Mouse (Mus musculus) stomach, embryonic 14.5 days (tissue): Measurements from ENCODE around the gene Egr2. TPM values are rescaled to one million over a fixed set of nuclear protein-coding genes. Genes with fewer than 3 reads are reported as not detected.

ENCODE experiments used
- ATAC-seq: fragments of 200-750 bp; cut with Nextera tagmentation; 2 replicates; pipeline ENCODE4 v1.8.0; 2017; ENCODE audit warnings: low read depth, moderate TSS enrichment; ENCODE audit not compliant: insufficient number of reproducible peaks, insufficient read depth, low FRiP score
- H3K27ac ChIP-seq: fragments of 300-500 bp; sonication (generic); 2 replicates; pipeline ENCODE4 v1.5.1; 2014; ENCODE audit warnings: mild to moderate bottlenecking, low read length, moderate library complexity, mixed read lengths
- H3K27me3 ChIP-seq: fragments of 300-500 bp; sonication (generic); 2 replicates; pipeline ENCODE4 v1.6.1; 2014; ENCODE audit warnings: low read length, control low read depth, mixed read lengths; ENCODE audit not compliant: control insufficient read depth, insufficient read depth
- H3K36me3 ChIP-seq: fragments of 300-500 bp; sonication (generic); 2 replicates; pipeline ENCODE4 v1.6.1; 2014; ENCODE audit warnings: mild to moderate bottlenecking, control low read depth, low read length, moderate library complexity, mixed read lengths; ENCODE audit not compliant: control insufficient read depth, insufficient read depth
- H3K4me1 ChIP-seq: fragments of 300-500 bp; sonication (generic); 2 replicates; pipeline ENCODE4 v1.6.1; 2014; ENCODE audit warnings: low read length, control low read depth, mixed read lengths; ENCODE audit not compliant: control insufficient read depth, insufficient read depth
- H3K4me2 ChIP-seq: fragments of 300-500 bp; sonication (generic); replicated peaks from 2 replicates; pipeline ENCODE4 v1.6.1; 2014; ENCODE audit warnings: low read depth, low read length, control low read depth
- H3K4me3 ChIP-seq: fragments of 300-500 bp; sonication (generic); 2 replicates; pipeline ENCODE4 v1.5.1; 2014; ENCODE audit warnings: low read depth, low read length, control low read depth
- H3K9ac ChIP-seq: fragments of 300-500 bp; sonication (generic); replicated peaks from 2 replicates; pipeline ENCODE4 v1.6.1; 2014; ENCODE audit warnings: low read depth, mild to moderate bottlenecking, control low read depth, low read length, moderate library complexity, mixed read lengths
- H3K9me3 ChIP-seq: fragments of 300-500 bp; sonication (generic); 2 replicates; pipeline ENCODE4 v1.6.1; 2016; ENCODE audit warnings: low read depth, low read length, control low read depth; ENCODE audit not compliant: control insufficient read depth
- WGBS: fragments of 180-500 bp; shearing (Covaris S2); extraction: QIAGEN DNeasy Blood & Tissue Kit; methylation state at CpG from one replicate; pipeline ENCODE4 v1.1.7; 2014; 5-methylcytosine and 5-hydroxymethylcytosine counted together
- polyA plus RNA-seq: library from polyadenylated mRNA; unstranded; fragments of >200 nt; fragmentation: Nextera tagmentation; extraction: Ambion mirVana; gene quantifications from 2 replicates; pipeline ENCODE4 v1.2.1, GENCODE M21; 2014

Gene Egr2
- polyA plus RNA-seq, 1 experiment from 2014 or later = 0.33 TPM

DNA sequence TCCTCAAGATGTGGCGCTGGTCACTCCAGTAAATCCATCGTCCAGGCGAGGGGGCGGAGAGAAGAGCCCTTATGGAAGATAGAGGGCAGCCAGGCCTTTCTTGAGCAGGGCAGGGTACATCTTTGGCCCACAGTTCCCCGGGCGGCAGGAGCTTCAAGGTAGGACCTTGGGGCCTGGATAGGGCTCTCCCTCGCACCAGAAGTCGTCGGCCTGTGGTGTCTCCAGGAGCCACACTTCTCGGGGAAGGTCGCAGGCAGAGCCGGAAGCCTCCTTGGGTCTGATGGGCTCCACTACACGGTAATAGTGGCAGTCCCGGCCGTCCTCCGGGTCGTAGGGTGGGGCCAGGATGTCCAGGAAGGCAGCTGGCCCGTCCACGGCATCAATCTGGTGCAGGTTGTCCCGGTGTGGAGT, 12.6 kb downstream of the Egr2 start:
- H3K9me3 ChIP-seq = no peaks in the 10 kb centered on the region
- under 1% methylated on average over 20 of the region's 20 CpGs for WGBS
- ATAC-seq = no peak
- H3K27me3 ChIP-seq = no peaks in the 10 kb centered on the region
- H3K27ac ChIP-seq = peak overlapping the region; percentile 92; the same call in 1 of the 2 replicates
- peak overlapping the region; percentile 90 for H3K4me3 ChIP-seq
- H3K4me2 ChIP-seq = peak overlapping the region; percentile 85
- H3K4me1 ChIP-seq = peaks cover 12% of the 10 kb centered on the region; the same call in 1 of the 2 replicates
- peak overlapping the region; percentile 90 for H3K9ac ChIP-seq
- H3K36me3 ChIP-seq = no peaks in the 10 kb centered on the region

GRCm38 (mm10) chr10:67548261-67548854, 13.1 kb downstream of the Egr2 start:
- peak overlapping the region; percentile 85 for H3K4me2 ChIP-seq
- no peaks in the 10 kb centered on the region for H3K9me3 ChIP-seq
- peak overlapping the region; percentile 90 for H3K4me3 ChIP-seq
- H3K4me1 ChIP-seq = peaks cover 12% of the 10 kb centered on the region; the same call in 1 of the 2 replicates
- peak overlapping the region; percentile 92 for H3K27ac ChIP-seq
- H3K9ac ChIP-seq = peak overlapping the region; percentile 90
- WGBS = under 1% methylated on average over 70 of the region's 73 CpGs
- peak; percentile 43; the same call in 1 of the 2 replicates for ATAC-seq
- H3K27me3 ChIP-seq = no peaks in the 10 kb centered on the region
- H3K36me3 ChIP-seq = no peaks in the 10 kb centered on the region

GRCm38 (mm10) chr10:67548877-67549731, 13.8 kb downstream of the Egr2 start, which contains the start of gene Ado:
Gene Ado, minus strand, starts transcription at chr10:67548955.
- H3K9ac ChIP-seq = peak within 1 kb of the TSS; percentile 90
- H3K27ac ChIP-seq = peak within 1 kb of the TSS; percentile 92
- ATAC-seq = peak; percentile 90
- peak within 1 kb of the TSS; percentile 85 for H3K4me2 ChIP-seq
- peak within 1 kb of the TSS; percentile 90 for H3K4me3 ChIP-seq
- H3K27me3 ChIP-seq = no peaks in the 10 kb centered on the region
- peaks cover 12% of the 10 kb centered on the region; the same call in 1 of the 2 replicates for H3K4me1 ChIP-seq
- no peaks in the 10 kb centered on the region for H3K36me3 ChIP-seq
- no peaks in the 10 kb centered on the region for H3K9me3 ChIP-seq
- under 1% methylated on average over 79 of the region's 79 CpGs for WGBS

DNA sequence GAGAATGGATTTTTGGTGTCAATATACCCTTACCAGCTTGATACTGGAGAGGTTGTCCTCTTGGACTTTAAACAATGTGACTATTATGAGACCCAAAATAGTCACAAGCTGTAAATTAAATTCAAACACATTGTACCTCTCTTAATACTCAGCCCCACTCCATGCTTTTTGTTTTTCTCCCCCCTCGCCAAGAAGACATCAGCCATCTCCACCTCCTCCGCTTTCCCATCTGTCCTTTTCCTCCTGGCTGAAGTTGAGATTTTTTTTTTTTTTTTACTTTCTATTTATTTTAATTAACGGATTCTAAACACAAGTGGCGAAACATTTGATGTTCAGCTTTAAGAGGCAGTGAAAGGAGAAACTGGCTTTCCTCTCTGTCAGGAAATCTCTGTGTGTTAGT, 22.8 kb downstream of the Egr2 start:
- no peaks in the 10 kb centered on the region for H3K36me3 ChIP-seq
- no peak overlapping the region for H3K4me2 ChIP-seq
- H3K27me3 ChIP-seq = no peaks in the 10 kb centered on the region
- WGBS = 74% methylated on average over 4 of the region's 4 CpGs
- no peak for ATAC-seq
- no peaks in the 10 kb centered on the region for H3K4me1 ChIP-seq
- H3K9me3 ChIP-seq = no peaks in the 10 kb centered on the region; the same call in 1 of the 2 replicates
- H3K4me3 ChIP-seq = no peak overlapping the region
- no peak overlapping the region for H3K27ac ChIP-seq
- H3K9ac ChIP-seq = no peak overlapping the region

DNA sequence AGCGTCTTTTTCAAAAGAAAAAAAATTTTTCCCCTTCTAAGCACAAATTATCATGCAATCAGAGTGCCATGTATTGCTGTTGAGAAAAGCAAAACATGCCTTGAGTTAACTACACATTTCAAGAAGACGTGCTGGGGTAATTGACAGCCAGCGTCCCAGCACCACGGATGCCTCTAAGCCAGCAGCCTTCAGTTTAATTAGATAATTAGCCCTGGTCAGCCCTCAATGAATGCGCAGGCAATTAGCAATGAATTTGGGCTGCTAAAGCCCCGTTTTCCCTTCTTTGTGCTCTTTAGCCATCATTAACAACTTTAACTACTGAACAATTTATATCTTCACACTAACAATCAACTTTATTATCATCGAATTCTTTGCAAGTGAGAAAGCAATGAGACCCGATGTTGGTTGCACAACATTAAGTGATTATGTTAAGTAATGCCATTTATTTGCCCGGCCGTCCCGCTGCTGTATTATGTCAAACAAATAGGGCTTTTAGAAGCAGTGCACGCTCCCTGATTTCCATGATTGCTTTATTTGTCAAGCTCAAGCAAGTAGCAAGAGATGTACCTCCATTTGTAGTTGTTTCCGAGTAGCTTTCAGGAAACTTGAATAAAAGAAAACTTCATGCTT, 24.6 kb downstream of the Egr2 start:
- no peak for ATAC-seq
- no peaks in the 10 kb centered on the region; the same call in 1 of the 2 replicates for H3K9me3 ChIP-seq
- no peak overlapping the region for H3K4me3 ChIP-seq
- H3K27me3 ChIP-seq = no peaks in the 10 kb centered on the region
- H3K27ac ChIP-seq = no peak overlapping the region
- no peak overlapping the region for H3K4me2 ChIP-seq
- no peaks in the 10 kb centered on the region for H3K36me3 ChIP-seq
- 63% methylated on average over 13 of the region's 13 CpGs for WGBS
- no peaks in the 10 kb centered on the region for H3K4me1 ChIP-seq
- H3K9ac ChIP-seq = no peak overlapping the region

DNA sequence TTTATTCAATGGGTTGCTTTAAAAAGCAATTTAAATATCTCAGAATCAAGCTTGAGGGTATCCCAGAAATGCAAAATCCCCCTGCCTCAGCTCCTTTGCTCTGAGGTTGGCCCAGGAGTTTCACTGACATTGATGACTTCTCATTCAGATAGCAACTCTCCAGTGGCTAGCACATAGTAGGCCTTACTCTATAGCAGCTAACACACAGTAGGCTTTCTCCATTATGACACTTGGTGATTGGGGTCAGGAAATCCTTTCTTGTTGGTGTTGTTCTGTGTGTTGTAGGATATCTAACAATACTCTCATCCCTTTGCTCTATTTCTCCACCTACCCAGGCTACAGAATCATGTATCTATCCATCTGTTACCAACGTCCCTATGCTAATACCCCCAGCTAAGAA, 25.9 kb downstream of the Egr2 start:
- no peak for ATAC-seq
- WGBS = 66% methylated on average over 1 of the region's 1 CpGs

GRCm38 (mm10) chr10:67564509-67564908, 29.2 kb downstream of the Egr2 start:
- WGBS = 87% methylated on average over 7 of the region's 7 CpGs

More for the DNA sequence above, 25.9 kb downstream of the Egr2 start:
- H3K36me3 ChIP-seq = no peaks in the 10 kb centered on the region
- H3K9me3 ChIP-seq = no peaks in the 10 kb centered on the region; the same call in 1 of the 2 replicates
- no peaks in the 10 kb centered on the region for H3K27me3 ChIP-seq
- no peaks in the 10 kb centered on the region for H3K4me1 ChIP-seq
- H3K4me3 ChIP-seq = no peak overlapping the region
- H3K4me2 ChIP-seq = no peak overlapping the region
- H3K27ac ChIP-seq = no peak overlapping the region
- H3K9ac ChIP-seq = no peak overlapping the region

GRCm38 (mm10) chr10:67566104-67566503, 30.8 kb downstream of the Egr2 start:
- Histone ChIP-seq H3K9me3 (no peaks in the 10 kb centered on the region), H3K27ac (no peak overlapping the region)
- ATAC-seq = no peak

More at GRCm38 (mm10) chr10:67564509-67564908, 29.2 kb downstream of the Egr2 start:
- Histone ChIP-seq H3K27me3 (no peaks in the 10 kb centered on the region), H3K36me3 (no peaks in the 10 kb centered on the region), H3K9me3 (no peaks in the 10 kb centered on the region), H3K4me1 (no peaks in the 10 kb centered on the region), H3K4me2 (no peak overlapping the region), H3K4me3 (no peak overlapping the region), H3K9ac (no peak overlapping the region), H3K27ac (no peak overlapping the region)
- ATAC-seq = no peak

More at GRCm38 (mm10) chr10:67566104-67566503, 30.8 kb downstream of the Egr2 start:
- 79% methylated on average over 8 of the region's 8 CpGs for WGBS
- H3K9ac ChIP-seq = no peak overlapping the region
- no peak overlapping the region for H3K4me2 ChIP-seq
- H3K36me3 ChIP-seq = no peaks in the 10 kb centered on the region
- H3K27me3 ChIP-seq = no peaks in the 10 kb centered on the region
- H3K4me1 ChIP-seq = no peaks in the 10 kb centered on the region
- no peak overlapping the region for H3K4me3 ChIP-seq
